Mouse (Mus musculus) erythroblast, embryonic 14.5 days (primary cell): ENCODE data around the gene Sox18. TPM values are rescaled to one million over a fixed set of nuclear protein-coding genes. Genes with fewer than 3 reads are reported as not detected.

Experiments used
- H3K27me3 ChIP-seq: 2 replicates; pipeline ENCODE4 v1.6.1; 2012; ENCODE audit warnings: inconsistent platforms; ENCODE audit not compliant: control insufficient read depth
- H3K36me3 ChIP-seq: 2 replicates; pipeline ENCODE4 v1.6.1; 2012; ENCODE audit warnings: mild to moderate bottlenecking, inconsistent platforms; ENCODE audit not compliant: control insufficient read depth
- H3K4me1 ChIP-seq: 2 replicates; pipeline ENCODE4 v1.6.1; 2012; ENCODE audit warnings: inconsistent platforms; ENCODE audit not compliant: control insufficient read depth
- H3K4me3 ChIP-seq: replicated peaks from 2 replicates; pipeline ENCODE3; 2012; ENCODE audit warnings: moderate library complexity, mild to moderate bottlenecking, inconsistent platforms
- H3K9me3 ChIP-seq: 2 replicates; pipeline ENCODE4 v1.6.1; 2012; ENCODE audit warnings: low read length, inconsistent platforms, mixed read lengths; ENCODE audit not compliant: control insufficient read depth
- GATA1 ChIP-seq: IDR thresholded peaks from 2 replicates; pipeline ENCODE4 v1.6.1; 2012; ENCODE audit warnings: low read length, inconsistent platforms, mixed read lengths
- TAL1 ChIP-seq: IDR thresholded peaks from 3 replicates; pipeline ENCODE4 v1.6.1; 2012; ENCODE audit warnings: low read length, inconsistent platforms, mixed read lengths
- polyA plus RNA-seq: library from polyadenylated mRNA; stranded (reverse); fragments of >175 nt; gene quantifications from 2 replicates; pipeline ENCODE4 v1.2.3, GENCODE M21; 2012

Gene Sox18
- polyA plus RNA-seq, 1 experiment, result 0.19 TPM

GRCm38 (mm10) chr2:181676424-181676823 lies 5.0 kb upstream of the Sox18 start:
- Histone ChIP-seq H3K4me3 (no peak overlapping the region), H3K9me3 (no peaks in the 10 kb centered on the region), H3K4me1 (peaks cover 21% of the 10 kb centered on the region), H3K27me3 (peaks cover 64% of the 10 kb centered on the region), H3K36me3 (no peaks in the 10 kb centered on the region)
- TF ChIP-seq TAL1 (no peak), GATA1 (no peak)

GRCm38 (mm10) chr2:181675454-181675853 lies 4.0 kb upstream of the Sox18 start:
- Histone ChIP-seq H3K4me3 (no peak overlapping the region), H3K27me3 (peaks cover 64% of the 10 kb centered on the region), H3K9me3 (no peaks in the 10 kb centered on the region), H3K4me1 (peaks cover 17% of the 10 kb centered on the region), H3K36me3 (no peaks in the 10 kb centered on the region)
- TF ChIP-seq TAL1, result no peak
- TF ChIP-seq GATA1, result no peak

- Histone ChIP-seq H3K36me3 (no peaks in the 10 kb centered on the region), H3K27me3 (peaks cover 64% of the 10 kb centered on the region), H3K4me1 (peaks cover 12% of the 10 kb centered on the region), H3K9me3 (no peaks in the 10 kb centered on the region), H3K4me3 (no peak overlapping the region)
- no peak for TF ChIP-seq TAL1
- TF ChIP-seq GATA1, result no peak
These were observed 3.5 kb upstream of the Sox18 start for GRCm38 (mm10) chr2:181674934-181675333.

- no peaks in the 10 kb centered on the region for H3K9me3 ChIP-seq
- TF ChIP-seq TAL1 (no peak), GATA1 (no peak)
- H3K4me3 ChIP-seq, result no peak overlapping the region
- H3K36me3 ChIP-seq, result no peaks in the 10 kb centered on the region
- peaks cover 74% of the 10 kb centered on the region for H3K27me3 ChIP-seq
- H3K4me1 ChIP-seq, result peaks cover 6% of the 10 kb centered on the region
These were observed 2.1 kb upstream of the Sox18 start for GRCm38 (mm10) chr2:181673501-181673900.

- Histone ChIP-seq H3K9me3 (no peaks in the 10 kb centered on the region), H3K27me3 (peaks cover 80% of the 10 kb centered on the region), H3K4me3 (no peak overlapping the region), H3K36me3 (no peaks in the 10 kb centered on the region), H3K4me1 (peaks cover 6% of the 10 kb centered on the region)
- TF ChIP-seq GATA1 (no peak), TAL1 (no peak)
These were observed 544 bp upstream of the Sox18 start for GRCm38 (mm10) chr2:181671984-181672383.

GRCm38 (mm10) chr2:181670913-181671311 lies 528 bp downstream of the Sox18 start:
- Histone ChIP-seq H3K4me1 (peaks cover 6% of the 10 kb centered on the region), H3K36me3 (no peaks in the 10 kb centered on the region), H3K9me3 (no peaks in the 10 kb centered on the region), H3K4me3 (peak overlapping the region; percentile 7), H3K27me3 (peaks cover 77% of the 10 kb centered on the region)
- no peak for TF ChIP-seq TAL1
- TF ChIP-seq GATA1, result no peak

GRCm38 (mm10) chr2:181670285-181670912 lies 1.0 kb downstream of the Sox18 start:
- Histone ChIP-seq H3K4me1 (peaks cover 2% of the 10 kb centered on the region), H3K27me3 (peaks cover 74% of the 10 kb centered on the region), H3K4me3 (no peak overlapping the region), H3K36me3 (no peaks in the 10 kb centered on the region), H3K9me3 (no peaks in the 10 kb centered on the region)
- TF ChIP-seq GATA1 (no peak), TAL1 (no peak)

GRCm38 (mm10) chr2:181663298-181663630 lies 8.2 kb downstream of the Sox18 start:
- TF ChIP-seq TAL1 (no peak), GATA1 (no peak)
- Histone ChIP-seq H3K4me1 (peaks cover 6% of the 10 kb centered on the region), H3K4me3 (no peak overlapping the region), H3K9me3 (no peaks in the 10 kb centered on the region), H3K36me3 (no peaks in the 10 kb centered on the region; the same call in 1 of the 2 replicates), H3K27me3 (peaks cover 6% of the 10 kb centered on the region)

GRCm38 (mm10) chr2:181662620-181663297 lies 8.7 kb downstream of the Sox18 start:
- Histone ChIP-seq H3K4me3 (no peak overlapping the region), H3K9me3 (no peaks in the 10 kb centered on the region), H3K4me1 (peaks cover 6% of the 10 kb centered on the region), H3K36me3 (peaks cover 2% of the 10 kb centered on the region), H3K27me3 (peaks cover 1% of the 10 kb centered on the region)
- no peak for TF ChIP-seq TAL1
- no peak for TF ChIP-seq GATA1
